Mouse (Mus musculus) ES-E14 (cell line): ENCODE measurements at regions not wholly inside any gene's neighbourhood (a gene's known extent, or its start where the extent isn't known, plus 50 kb on each side); places are given as distances from the start of the nearest gene placed in this dataset.

Experiments
- DNase-seq: peaks from one replicate; pipeline ENCODE4 v3.0.0-alpha.2; 2013; ENCODE audit warnings: low read depth, low spot score
- H3K27ac ChIP-seq: 2 replicates; pipeline ENCODE4 v1.5.1; 2012; ENCODE audit warnings: low read depth, mild to moderate bottlenecking, low read length, moderate library complexity, mixed read lengths; ENCODE audit not compliant: poor library complexity, insufficient read depth, severe bottlenecking
- H3K36me3 ChIP-seq: 2 replicates; pipeline ENCODE4 v1.6.1; 2012; ENCODE audit warnings: mild to moderate bottlenecking, low read length, moderate library complexity, mixed read lengths; ENCODE audit not compliant: control insufficient read depth, poor library complexity, insufficient read depth, severe bottlenecking
- H3K4me1 ChIP-seq, 2 experiments: fragments of 150-350 bp in 1 of 2; sonication (generic) in 1 of 2; 2 replicates each; pipeline ENCODE4 v1.6.1; 2012; ENCODE audit warnings: low read length in 2 of 2, mild to moderate bottlenecking in 1 of 2, mixed read lengths in 1 of 2; ENCODE audit not compliant: control insufficient read depth in 2 of 2, insufficient read depth in 2 of 2, poor library complexity in 1 of 2
- H3K4me3 ChIP-seq, 2 experiments: fragments of 150-350 bp in 1 of 2; sonication (generic) in 1 of 2; 2 replicates each; pipeline ENCODE4 v1.5.1; 2012; ENCODE audit warnings: low read length in 2 of 2, low read depth in 1 of 2, mild to moderate bottlenecking in 1 of 2, mixed read lengths in 1 of 2; ENCODE audit not compliant: insufficient read depth in 1 of 2, poor library complexity in 1 of 2, severe bottlenecking in 1 of 2
- H3K9ac ChIP-seq: 2 replicates; pipeline ENCODE4 v1.6.1; 2012; ENCODE audit warnings: low read depth, mild to moderate bottlenecking, low read length, mixed read lengths; ENCODE audit not compliant: poor library complexity, insufficient read depth, severe bottlenecking
- H3K9me3 ChIP-seq: fragments of 150-350 bp; sonication (generic); 2 replicates; pipeline ENCODE4 v1.6.1; 2012; ENCODE audit warnings: low read depth, mild to moderate bottlenecking, low read length; ENCODE audit not compliant: control insufficient read depth, insufficient read depth
- CHD2 ChIP-seq: IDR thresholded peaks from 2 replicates; pipeline ENCODE4 v1.6.1; 2014; ENCODE audit warnings: mild to moderate bottlenecking, low read depth, low read length, inconsistent platforms
- HCFC1 ChIP-seq: IDR thresholded peaks from 2 replicates; pipeline ENCODE4 v1.6.1; 2012; ENCODE audit warnings: low read length, inconsistent platforms, borderline replicate concordance; ENCODE audit not compliant: insufficient read depth
- MAFK ChIP-seq: IDR thresholded peaks from 2 replicates; pipeline ENCODE4 v1.6.1; 2014; ENCODE audit warnings: mild to moderate bottlenecking, low read depth, low read length, inconsistent platforms; ENCODE audit not compliant: insufficient read depth
- ZC3H11A ChIP-seq: IDR thresholded peaks from 2 replicates; pipeline ENCODE4 v1.6.1; 2012; ENCODE audit warnings: low read depth, mild to moderate bottlenecking, inconsistent platforms, low read length, borderline replicate concordance
- ZNF384 ChIP-seq: IDR thresholded peaks from 2 replicates; pipeline ENCODE4 v1.6.1; 2012; ENCODE audit warnings: low read depth, low read length, inconsistent platforms
- in situ Hi-C, 2 experiments: fragments of 600-800 bp; cut with MboI; formaldehyde crosslinking; loops; one replicate each; pipeline ENCODE4 v1.15.1; 2025; ENCODE audit warnings: low sequenced_read_pairs in 2 of 2, inconsistent platforms in 1 of 2; ENCODE audit not compliant: unreplicated experiment in 2 of 2

- DNase-seq, result no peak
- Histone ChIP-seq H3K36me3 (no peaks in the 10 kb centered on the region), H3K4me1 (no peaks in the 10 kb centered on the region), H3K9me3 (no peaks in the 10 kb centered on the region), H3K9ac (no peak overlapping the region), H3K4me3 (no peak overlapping the region), H3K27ac (no peak overlapping the region)
- no peak for TF ChIP-seq ZNF384
- no peak for TF ChIP-seq ZC3H11A
- in situ Hi-C loops, result no loop called here
These were observed 128.4 kb upstream of the 1700012A03Rik start for GRCm38 (mm10) chr6:31921561-31922152.

DNA sequence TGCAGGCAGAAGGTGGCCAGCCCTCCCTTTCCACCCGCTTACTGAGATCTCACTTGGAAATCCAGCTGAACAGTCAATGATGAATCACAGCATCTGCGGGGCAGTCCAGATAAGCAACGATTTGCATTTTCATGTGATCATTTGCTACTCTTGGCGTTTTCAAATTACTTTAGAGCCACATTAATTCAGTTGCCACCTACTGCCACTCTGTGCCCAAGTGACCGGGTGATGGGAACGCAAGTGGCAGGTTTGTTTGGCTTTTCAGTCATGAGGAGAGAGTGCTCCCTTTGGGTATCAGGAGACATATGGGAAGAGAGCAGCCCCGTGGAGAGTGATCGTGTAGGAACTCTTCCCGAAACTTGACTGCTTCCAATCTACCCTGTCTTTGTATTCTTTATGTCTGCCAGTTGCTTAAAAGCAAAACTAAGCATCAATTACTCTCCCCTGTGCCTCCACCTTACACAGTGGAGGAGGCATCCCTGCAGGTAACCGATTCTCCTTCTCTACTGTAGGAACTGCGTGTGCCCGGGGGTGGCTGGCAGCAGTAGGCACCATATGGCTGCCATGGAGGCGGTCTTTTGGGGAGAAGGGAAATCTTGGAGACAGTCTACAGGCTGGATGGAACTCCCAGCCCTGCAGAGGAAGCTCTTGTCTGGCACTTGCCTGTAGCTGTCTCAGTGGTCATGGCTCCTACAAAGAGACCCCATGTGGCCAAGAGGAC, 132.5 kb upstream of the 1700012A03Rik start:
- no peak overlapping the region for H3K9ac ChIP-seq
- TF ChIP-seq HCFC1 (no peak), CHD2 (no peak), MAFK (no peak), ZNF384 (no peak), ZC3H11A (no peak)

DNA sequence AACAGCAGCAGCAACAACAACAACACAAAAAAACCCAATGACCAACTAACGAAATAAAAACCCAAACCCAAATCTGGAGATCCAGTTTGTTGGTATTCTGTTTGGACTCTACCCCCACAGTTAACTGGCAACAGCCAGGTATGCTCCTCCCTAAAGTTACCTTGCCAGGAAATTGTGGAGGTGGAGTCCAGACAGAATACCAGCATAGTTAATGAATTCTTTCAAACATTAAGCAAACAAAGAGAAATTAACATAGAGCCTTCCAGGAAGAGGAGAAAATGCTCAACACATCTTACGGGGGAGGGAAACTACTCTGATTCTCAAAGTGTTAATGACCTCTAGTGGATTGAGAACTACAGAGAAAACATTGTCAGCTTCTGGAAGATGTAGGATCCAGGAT, 148.3 kb upstream of the 1700012A03Rik start:
- Histone ChIP-seq H3K4me1 (peaks cover 9 to 20% of the 10 kb centered on the region in 2 experiments), H3K9ac (no peak overlapping the region; the same call in 1 of the 2 replicates), H3K9me3 (no peaks in the 10 kb centered on the region), H3K4me3 (no peak overlapping the region), H3K27ac (peak overlapping the region; percentile 45; the same call in 1 of the 2 replicates), H3K36me3 (no peaks in the 10 kb centered on the region)
- in situ Hi-C loops, result no loop called here
- no peak for TF ChIP-seq CHD2
- TF ChIP-seq ZNF384, result no peak
- TF ChIP-seq HCFC1, result no peak
- TF ChIP-seq ZC3H11A, result no peak
- no peak for TF ChIP-seq MAFK
- no peak for DNase-seq

More for the DNA sequence above, 132.5 kb upstream of the 1700012A03Rik start:
- in situ Hi-C loops, result no loop called here
- no peaks in the 10 kb centered on the region for H3K4me1 ChIP-seq
- no peaks in the 10 kb centered on the region for H3K9me3 ChIP-seq
- H3K36me3 ChIP-seq, result no peaks in the 10 kb centered on the region
- no peak for DNase-seq
- H3K4me3 ChIP-seq, result no peak overlapping the region
- no peak overlapping the region for H3K27ac ChIP-seq

DNA sequence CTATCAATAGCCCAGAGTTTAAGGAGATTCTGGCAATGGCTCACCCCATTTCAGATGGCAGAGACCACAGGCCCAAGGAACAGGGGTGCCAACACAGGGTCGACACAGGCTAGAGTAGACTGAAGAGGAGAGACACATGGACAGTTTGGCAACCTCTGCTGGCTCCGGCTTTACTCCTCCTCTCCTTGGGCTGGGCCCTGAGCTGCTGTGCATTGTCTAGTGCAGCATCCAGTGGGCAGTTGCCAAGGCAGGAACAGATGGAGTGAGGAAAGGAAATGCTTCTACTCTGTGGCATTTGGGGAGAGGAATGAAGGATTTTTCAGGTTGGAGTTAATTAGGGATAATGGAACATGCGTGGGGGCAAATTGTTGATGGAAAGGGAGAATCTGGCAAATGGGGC, 151.0 kb upstream of the 1700012A03Rik start:
- Histone ChIP-seq H3K27ac (peak overlapping the region; percentile 97), H3K9me3 (no peaks in the 10 kb centered on the region), H3K36me3 (no peaks in the 10 kb centered on the region), H3K9ac (peak overlapping the region; percentile 2; the same call in 1 of the 2 replicates), H3K4me1 (peaks cover 9 to 17% of the 10 kb centered on the region in 2 experiments), H3K4me3 (no peak overlapping the region; a peak in 1 of 4 replicates)
- no peak for DNase-seq
- in situ Hi-C loops, result no loop called here
- TF ChIP-seq ZNF384, result no peak
- no peak for TF ChIP-seq CHD2
- TF ChIP-seq ZC3H11A, result no peak
- no peak for TF ChIP-seq MAFK
- no peak for TF ChIP-seq HCFC1
